Mouse (Mus musculus) myocyte (in vitro differentiated cells): ENCODE measurements around the gene Pafah1b2. TPM values are rescaled to one million over a fixed set of nuclear protein-coding genes. Genes with fewer than 3 reads are reported as not detected.

Experiments used
- H3K27me3 ChIP-seq: one replicate; pipeline ENCODE4 v1.6.1; 2011; ENCODE audit not compliant: control insufficient read depth, insufficient read depth, insufficient read length
- H3K36me3 ChIP-seq: one replicate; pipeline ENCODE4 v1.6.1; 2011; ENCODE audit not compliant: control insufficient read depth, insufficient read depth
- H3K4me2 ChIP-seq: one replicate; pipeline ENCODE4 v1.6.1; 2011; ENCODE audit warnings: low read depth, control low read depth
- H3K4me3 ChIP-seq: one replicate; pipeline ENCODE4 v1.5.1; 2011; ENCODE audit warnings: mild to moderate bottlenecking, control low read depth, moderate library complexity
- H3K79me2 ChIP-seq: one replicate; pipeline ENCODE4 v1.6.1; 2011; ENCODE audit not compliant: control insufficient read depth, insufficient read depth
- H3ac ChIP-seq: one replicate; pipeline ENCODE4 v1.6.1; 2011; ENCODE audit not compliant: control insufficient read depth, insufficient read length
- CEBPB ChIP-seq: IDR thresholded peaks from 2 replicates; pipeline ENCODE4 v1.6.1; 2011; ENCODE audit warnings: mild to moderate bottlenecking, moderate library complexity; ENCODE audit not compliant: poor library complexity, insufficient read depth, severe bottlenecking
- E2F4 ChIP-seq: IDR thresholded peaks from one replicate; pipeline ENCODE4 v1.6.1; 2011; ENCODE audit warnings: mild to moderate bottlenecking, control low read depth, moderate library complexity; ENCODE audit not compliant: insufficient read depth
- MAX ChIP-seq: IDR thresholded peaks from one replicate; pipeline ENCODE4 v1.6.1; 2011; ENCODE audit warnings: low read depth, mild to moderate bottlenecking, control low read depth
- MYOD1 ChIP-seq, 3 experiments: IDR thresholded peaks; one replicate each; pipeline ENCODE4 v1.6.1; 2011; ENCODE audit warnings: control low read depth in 2 of 3, low read depth in 2 of 3, mild to moderate bottlenecking in 2 of 3, moderate library complexity in 1 of 3; ENCODE audit not compliant: insufficient read length in 2 of 3, control insufficient read depth in 1 of 3
- MYOG ChIP-seq, 3 experiments: IDR thresholded peaks; one replicate each; pipeline ENCODE4 v1.6.1; 2011; ENCODE audit warnings: control low read depth in 2 of 3, low read depth in 2 of 3, mild to moderate bottlenecking in 2 of 3; ENCODE audit not compliant: insufficient read length in 2 of 3, control insufficient read depth in 1 of 3, insufficient read depth in 1 of 3
- POLR2A ChIP-seq: IDR thresholded peaks from one replicate; pipeline ENCODE4 v1.6.1; 2011; ENCODE audit warnings: low read depth, mild to moderate bottlenecking, control low read depth, moderate library complexity; ENCODE audit not compliant: insufficient read length
- POLR2AphosphoS2 ChIP-seq: IDR thresholded peaks from one replicate; pipeline ENCODE4 v1.6.1; 2011; ENCODE audit warnings: low read depth, control low read depth; ENCODE audit not compliant: insufficient read length
- REST ChIP-seq: IDR thresholded peaks from one replicate; pipeline ENCODE4 v1.6.1; 2011; ENCODE audit warnings: mild to moderate bottlenecking, control low read depth, moderate library complexity; ENCODE audit not compliant: insufficient read depth, insufficient read length
- SRF ChIP-seq: IDR thresholded peaks from one replicate; pipeline ENCODE4 v1.6.1; 2011; ENCODE audit warnings: low read depth; ENCODE audit not compliant: control insufficient read depth, insufficient read length
- TCF12 ChIP-seq: IDR thresholded peaks from one replicate; pipeline ENCODE4 v1.6.1; 2011; ENCODE audit warnings: mild to moderate bottlenecking, control low read depth; ENCODE audit not compliant: poor library complexity, insufficient read depth, severe bottlenecking
- TCF3 ChIP-seq: IDR thresholded peaks from one replicate; pipeline ENCODE4 v1.6.1; 2011; ENCODE audit warnings: low read depth, control low read depth; ENCODE audit not compliant: insufficient read length
- USF1 ChIP-seq: IDR thresholded peaks from one replicate; pipeline ENCODE4 v1.6.1; 2011; ENCODE audit warnings: low read depth, mild to moderate bottlenecking, control low read depth, moderate library complexity
- polyA plus RNA-seq: library from polyadenylated mRNA; unstranded; fragments of >200 nt; fragmentation: generic; extraction: Trizol; gene quantifications from one replicate; pipeline ENCODE4 v1.2.1, GENCODE M21; 2012; ENCODE audit warnings: missing spikeins

The Pafah1b2 gene
- polyA plus RNA-seq, 1 experiment: 86.8 TPM

GRCm38 (mm10) chr9:46053014-46053666 lies 40.6 kb upstream of the Pafah1b2 start:
- Histone ChIP-seq H3K36me3 (no peaks in the 10 kb centered on the region), H3K79me2 (peaks cover 35% of the 10 kb centered on the region), H3K4me2 (no peak overlapping the region), H3K4me3 (no peak overlapping the region), H3ac (no peak overlapping the region), H3K27me3 (no peaks in the 10 kb centered on the region)
- TF ChIP-seq REST (no peak), SRF (no peak), MYOG (IDR thresholded peaks at IDR 0.05; ENCODE audit: control insufficient read depth in 1 of 3, insufficient read depth in 1 of 3, insufficient read length in 2 of 3, low read depth in 2 of 3) (no peak), MAX (no peak), POLR2A (no peak), POLR2AphosphoS2 (no peak), MYOD1 (IDR thresholded peaks at IDR 0.05; ENCODE audit: control insufficient read depth in 1 of 3, insufficient read length in 2 of 3, low read depth in 2 of 3) (no peak), TCF3 (no peak), TCF12 (no peak), USF1 (no peak), CEBPB (no peak), E2F4 (no peak)

DNA sequence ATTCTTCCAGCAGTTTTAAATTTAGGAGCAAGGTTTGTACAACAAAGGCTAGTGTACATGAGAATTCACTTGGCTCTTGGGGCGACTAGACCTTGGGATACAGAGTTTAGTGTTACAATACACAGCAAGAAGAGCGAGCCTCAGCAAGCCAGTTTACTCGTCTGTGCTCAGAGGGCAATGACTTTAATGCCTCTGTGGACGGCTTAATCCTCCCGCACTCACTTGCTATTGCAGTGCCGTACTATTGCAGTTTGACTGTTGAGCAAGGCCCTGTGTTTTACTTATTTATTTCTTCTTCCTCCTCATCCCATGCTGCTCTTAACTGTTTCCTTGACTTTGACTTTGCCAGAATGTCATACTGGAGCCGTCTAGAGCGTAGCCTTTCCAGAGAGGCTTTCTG lies 37.7 kb upstream of the Pafah1b2 start:
- H3K4me3 ChIP-seq: no peak overlapping the region
- peaks cover 39% of the 10 kb centered on the region for H3K79me2 ChIP-seq
- no peak overlapping the region for H3K4me2 ChIP-seq
- no peaks in the 10 kb centered on the region for H3K27me3 ChIP-seq
- TF ChIP-seq CEBPB (no peak), TCF3 (no peak), TCF12 (no peak), SRF (no peak), POLR2AphosphoS2 (no peak), POLR2A (no peak), MYOG (IDR thresholded peaks at IDR 0.05; ENCODE audit: control insufficient read depth in 1 of 3, insufficient read depth in 1 of 3, insufficient read length in 2 of 3, low read depth in 2 of 3) (no peak), REST (no peak)
- H3ac ChIP-seq: no peak overlapping the region
- no peaks in the 10 kb centered on the region for H3K36me3 ChIP-seq

DNA sequence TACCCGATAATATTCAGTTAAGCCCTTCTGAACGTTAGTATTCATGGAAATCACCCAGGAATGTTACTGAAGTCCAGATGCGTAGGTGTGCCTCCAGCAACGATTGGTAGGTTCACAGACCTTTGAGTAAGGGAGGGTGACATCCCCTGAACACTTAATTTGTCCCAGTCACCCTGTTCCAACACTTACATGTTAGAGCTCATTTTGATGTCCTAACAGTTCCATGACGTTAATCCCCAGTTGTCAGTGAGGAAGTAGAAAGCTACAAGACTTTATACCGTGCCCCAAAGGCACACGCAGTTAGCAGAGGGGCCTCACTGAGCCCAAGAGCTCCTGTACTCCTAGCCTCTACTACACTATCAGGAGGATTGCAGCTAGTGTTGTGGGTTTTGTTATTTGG lies 37.0 kb upstream of the Pafah1b2 start:
- Histone ChIP-seq H3ac (no peak overlapping the region), H3K36me3 (no peaks in the 10 kb centered on the region), H3K4me3 (no peak overlapping the region), H3K79me2 (peaks cover 32% of the 10 kb centered on the region), H3K27me3 (no peaks in the 10 kb centered on the region), H3K4me2 (no peak overlapping the region)
- TF ChIP-seq REST (no peak), POLR2A (no peak), TCF12 (no peak), MYOD1 (IDR thresholded peaks at IDR 0.05; ENCODE audit: control insufficient read depth in 1 of 3, insufficient read length in 2 of 3, low read depth in 2 of 3) (no peak), POLR2AphosphoS2 (no peak), USF1 (no peak), TCF3 (no peak), E2F4 (no peak), MAX (no peak), MYOG (IDR thresholded peaks at IDR 0.05; ENCODE audit: control insufficient read depth in 1 of 3, insufficient read depth in 1 of 3, insufficient read length in 2 of 3, low read depth in 2 of 3) (no peak), CEBPB (no peak), SRF (no peak)

- Histone ChIP-seq H3ac (no peak overlapping the region), H3K4me2 (no peak overlapping the region), H3K27me3 (no peaks in the 10 kb centered on the region), H3K4me3 (no peak overlapping the region), H3K36me3 (no peaks in the 10 kb centered on the region), H3K79me2 (peaks cover 32% of the 10 kb centered on the region)
- TF ChIP-seq POLR2A (no peak), POLR2AphosphoS2 (no peak), TCF3 (no peak), MAX (no peak), TCF12 (no peak), SRF (no peak), MYOD1 (IDR thresholded peaks at IDR 0.05; ENCODE audit: control insufficient read depth in 1 of 3, insufficient read length in 2 of 3, low read depth in 2 of 3) (no peak), REST (no peak), E2F4 (no peak), CEBPB (no peak), MYOG (IDR thresholded peaks at IDR 0.05; ENCODE audit: control insufficient read depth in 1 of 3, insufficient read depth in 1 of 3, insufficient read length in 2 of 3, low read depth in 2 of 3) (no peak)
Observed at GRCm38 (mm10) chr9:46046724-46047517, 34.4 kb upstream of the Pafah1b2 start.
